Mouse (Mus musculus): Measurements from ENCODE around the gene Dapp1. TPM values are rescaled to one million over a fixed set of nuclear protein-coding genes. Genes with fewer than 3 reads are reported as not detected.

Dapp1 gene
- total and polyA plus RNA-seq, 2 experiments = 0.59 to 1.6 TPM

- Histone ChIP-seq H3K36me3 (ENCODE audit: control insufficient read depth, insufficient read depth, low read length) (peaks cover 22% of the 10 kb centered on the region), H3K79me2 (ENCODE audit: control insufficient read depth, insufficient read depth, low read length) (no peaks in the 10 kb centered on the region), H3K27me3 (ENCODE audit: control insufficient read depth, insufficient read depth, low read length) (no peaks in the 10 kb centered on the region), H3K9ac (ENCODE audit: low read depth, low read length) (no peak overlapping the region), H3K4me1 (ENCODE audit: control insufficient read depth, insufficient read depth, low read length) (peaks cover 7% of the 10 kb centered on the region), H3K4me3 (ENCODE audit: insufficient read depth, low read depth, low read length) (no peak overlapping the region), H3K27ac (replicated peaks; ENCODE audit: insufficient read depth, low read depth, low read length) (no peak overlapping the region)
- WGBS = 36% methylated on average over 10 of the region's 10 CpGs
- TF ChIP-seq CTCF (IDR thresholded peaks at IDR 0.05; ENCODE audit: low read depth, low read length) (no peak), POLR2A (IDR thresholded peaks at IDR 0.05; ENCODE audit: extremely low read depth, insufficient read depth, low read length) (no peak)
- peak; percentile 63 for DNase-seq (ENCODE audit: extremely low read depth, low read depth, low spot score)
Measured at GRCm38 (mm10) chr3:137900149-137900548, 81.2 kb downstream of the Dapp1 start.

- Histone ChIP-seq H3K27me3 (ENCODE audit: control insufficient read depth, insufficient read depth, low read length) (no peaks in the 10 kb centered on the region), H3K79me2 (ENCODE audit: control insufficient read depth, insufficient read depth, low read length) (no peaks in the 10 kb centered on the region), H3K4me1 (ENCODE audit: control insufficient read depth, insufficient read depth, low read length) (peaks cover 7% of the 10 kb centered on the region), H3K36me3 (ENCODE audit: control insufficient read depth, insufficient read depth, low read length) (peaks cover 13% of the 10 kb centered on the region; the same call in 1 of the 2 replicates), H3K9ac (ENCODE audit: low read depth, low read length) (no peak overlapping the region), H3K27ac (replicated peaks; ENCODE audit: insufficient read depth, low read depth, low read length) (no peak overlapping the region), H3K4me3 (ENCODE audit: insufficient read depth, low read depth, low read length) (no peak overlapping the region)
- TF ChIP-seq CTCF (IDR thresholded peaks at IDR 0.05; ENCODE audit: low read depth, low read length) (no peak), POLR2A (IDR thresholded peaks at IDR 0.05; ENCODE audit: extremely low read depth, insufficient read depth, low read length) (no peak)
- no peak for DNase-seq (ENCODE audit: extremely low read depth, low read depth, low spot score)
- WGBS = 92% methylated on average over 5 of the region's 5 CpGs
Measured at GRCm38 (mm10) chr3:137897685-137898084, 83.7 kb downstream of the Dapp1 start.

DNA sequence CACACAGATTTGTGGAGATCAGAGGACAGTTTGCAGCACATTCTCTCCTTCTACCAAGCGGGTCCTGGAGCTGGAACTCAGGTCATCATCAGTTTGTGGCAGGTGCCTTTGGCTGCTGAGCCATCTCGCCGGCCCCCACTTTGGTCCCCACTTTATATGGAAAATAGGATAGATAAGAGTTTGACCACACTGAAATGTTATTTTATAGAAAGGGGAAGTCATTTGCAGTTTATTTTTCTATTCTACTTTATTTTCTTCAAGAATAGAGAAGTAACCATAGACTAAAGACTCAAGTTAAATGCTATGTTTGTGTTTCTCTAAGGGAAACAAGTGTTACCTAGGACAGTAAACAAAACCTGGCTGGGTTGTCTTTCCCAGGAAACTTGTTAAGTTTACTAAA, 84.5 kb downstream of the Dapp1 start:
- no peak overlapping the region for H3K9ac ChIP-seq (ENCODE audit: low read depth, low read length)
- H3K79me2 ChIP-seq (ENCODE audit: control insufficient read depth, insufficient read depth, low read length) = no peaks in the 10 kb centered on the region
- peaks cover 7% of the 10 kb centered on the region for H3K4me1 ChIP-seq (ENCODE audit: control insufficient read depth, insufficient read depth, low read length)
- H3K4me3 ChIP-seq (ENCODE audit: insufficient read depth, low read depth, low read length) = no peak overlapping the region
- no peak overlapping the region for H3K27ac ChIP-seq (replicated peaks; ENCODE audit: insufficient read depth, low read depth, low read length)
- H3K27me3 ChIP-seq (ENCODE audit: control insufficient read depth, insufficient read depth, low read length) = no peaks in the 10 kb centered on the region
- WGBS = 97% methylated on average over 3 of the region's 3 CpGs
- DNase-seq (ENCODE audit: extremely low read depth, low read depth, low spot score) = no peak
- TF ChIP-seq CTCF (IDR thresholded peaks at IDR 0.05; ENCODE audit: low read depth, low read length) (no peak), POLR2A (IDR thresholded peaks at IDR 0.05; ENCODE audit: extremely low read depth, insufficient read depth, low read length) (no peak)
- peaks cover 9% of the 10 kb centered on the region; the same call in 1 of the 2 replicates for H3K36me3 ChIP-seq (ENCODE audit: control insufficient read depth, insufficient read depth, low read length)

- no peaks in the 10 kb centered on the region for H3K79me2 ChIP-seq (ENCODE audit: control insufficient read depth, insufficient read depth, low read length)
- 94% methylated on average over 4 of the region's 4 CpGs for WGBS
- H3K4me3 ChIP-seq (ENCODE audit: insufficient read depth, low read depth, low read length) = no peak overlapping the region
- H3K36me3 ChIP-seq (ENCODE audit: control insufficient read depth, insufficient read depth, low read length) = peaks cover 9% of the 10 kb centered on the region; the same call in 1 of the 2 replicates
- peaks cover 7% of the 10 kb centered on the region for H3K4me1 ChIP-seq (ENCODE audit: control insufficient read depth, insufficient read depth, low read length)
- TF ChIP-seq POLR2A (IDR thresholded peaks at IDR 0.05; ENCODE audit: extremely low read depth, insufficient read depth, low read length) (no peak), CTCF (IDR thresholded peaks at IDR 0.05; ENCODE audit: low read depth, low read length) (no peak)
- no peak overlapping the region for H3K9ac ChIP-seq (ENCODE audit: low read depth, low read length)
- DNase-seq (ENCODE audit: extremely low read depth, low read depth, low spot score) = no peak
- no peaks in the 10 kb centered on the region for H3K27me3 ChIP-seq (ENCODE audit: control insufficient read depth, insufficient read depth, low read length)
- H3K27ac ChIP-seq (replicated peaks; ENCODE audit: insufficient read depth, low read depth, low read length) = no peak overlapping the region
Measured at GRCm38 (mm10) chr3:137896386-137896785, 85.0 kb downstream of the Dapp1 start.

DNA sequence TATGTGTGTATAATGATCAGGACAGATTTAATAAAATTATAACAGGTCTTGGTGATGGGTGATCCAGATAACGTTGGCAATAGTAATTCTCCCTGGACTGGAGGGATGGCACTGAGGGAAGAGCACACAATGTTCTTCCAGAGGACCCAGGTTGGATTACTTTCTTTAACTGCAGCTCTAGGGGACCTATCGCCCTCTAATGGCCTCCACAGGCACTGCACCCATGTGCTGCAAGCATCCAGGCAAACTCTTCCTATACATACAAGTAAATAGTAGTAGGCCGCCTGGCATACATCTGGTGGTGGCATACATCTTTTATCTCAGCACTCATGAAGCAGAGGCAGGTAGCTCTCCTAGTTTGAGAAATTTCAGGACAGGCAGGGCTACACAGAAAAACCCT, 86.1 kb downstream of the Dapp1 start:
- WGBS = 97% methylated on average over 3 of the region's 3 CpGs
- H3K4me3 ChIP-seq (ENCODE audit: insufficient read depth, low read depth, low read length) = no peak overlapping the region

DNA sequence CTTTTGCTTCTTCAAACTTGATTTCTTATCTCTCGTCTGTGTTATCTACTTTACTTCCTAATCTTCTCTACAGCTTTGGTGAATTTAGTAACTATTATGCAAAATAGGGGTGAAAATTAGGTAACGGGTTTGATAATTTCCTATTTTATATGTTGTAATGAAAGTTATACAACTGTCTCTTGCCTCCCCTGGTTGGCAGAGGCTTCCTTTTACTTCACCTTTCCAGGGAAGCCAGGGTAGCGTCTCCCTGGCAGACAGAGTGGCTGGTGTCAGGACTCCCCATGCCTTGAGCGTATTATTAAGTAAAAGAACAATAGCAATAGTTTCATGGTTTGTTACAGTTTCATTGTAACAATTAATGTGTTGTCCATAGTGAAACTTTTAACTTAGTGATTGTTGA, 87.6 kb downstream of the Dapp1 start:
- Histone ChIP-seq H3K4me3 (ENCODE audit: insufficient read depth, low read depth, low read length) (no peak overlapping the region), H3K27me3 (ENCODE audit: control insufficient read depth, insufficient read depth, low read length) (no peaks in the 10 kb centered on the region), H3K4me1 (ENCODE audit: control insufficient read depth, insufficient read depth, low read length) (no peaks in the 10 kb centered on the region), H3K36me3 (ENCODE audit: control insufficient read depth, insufficient read depth, low read length) (peaks cover 7% of the 10 kb centered on the region; the same call in 1 of the 2 replicates), H3K9ac (ENCODE audit: low read depth, low read length) (no peak overlapping the region), H3K79me2 (ENCODE audit: control insufficient read depth, insufficient read depth, low read length) (no peaks in the 10 kb centered on the region), H3K27ac (replicated peaks; ENCODE audit: insufficient read depth, low read depth, low read length) (no peak overlapping the region)
- 84% methylated on average over 4 of the region's 4 CpGs for WGBS
- no peak for TF ChIP-seq POLR2A (IDR thresholded peaks at IDR 0.05; ENCODE audit: extremely low read depth, insufficient read depth, low read length)
- no peak for TF ChIP-seq CTCF (IDR thresholded peaks at IDR 0.05; ENCODE audit: low read depth, low read length)
- no peak for DNase-seq (ENCODE audit: extremely low read depth, low read depth, low spot score)

More for the DNA sequence above, 86.1 kb downstream of the Dapp1 start:
- H3K9ac ChIP-seq (ENCODE audit: low read depth, low read length) = no peak overlapping the region
- H3K79me2 ChIP-seq (ENCODE audit: control insufficient read depth, insufficient read depth, low read length) = no peaks in the 10 kb centered on the region
- H3K4me1 ChIP-seq (ENCODE audit: control insufficient read depth, insufficient read depth, low read length) = peaks cover 5% of the 10 kb centered on the region
- peaks cover 7% of the 10 kb centered on the region; the same call in 1 of the 2 replicates for H3K36me3 ChIP-seq (ENCODE audit: control insufficient read depth, insufficient read depth, low read length)
- H3K27ac ChIP-seq (replicated peaks; ENCODE audit: insufficient read depth, low read depth, low read length) = no peak overlapping the region
- no peaks in the 10 kb centered on the region for H3K27me3 ChIP-seq (ENCODE audit: control insufficient read depth, insufficient read depth, low read length)
- TF ChIP-seq POLR2A (IDR thresholded peaks at IDR 0.05; ENCODE audit: extremely low read depth, insufficient read depth, low read length) (no peak), CTCF (IDR thresholded peaks at IDR 0.05; ENCODE audit: low read depth, low read length) (peak; percentile 82)
- peak; percentile 15 for DNase-seq (ENCODE audit: extremely low read depth, low read depth, low spot score)

All from liver, adult 2 months (tissue).